Mouse (Mus musculus) liver, embryonic 14.5 days (tissue): Measurements from ENCODE around the gene Xpa.

ENCODE experiments used
- CTCF ChIP-seq: IDR thresholded peaks from 2 replicates; pipeline ENCODE4 v1.5.1; 2016; ENCODE audit warnings: antibody characterized with exemption, low read depth, control low read depth
- EP300 ChIP-seq: IDR thresholded peaks from 2 replicates; pipeline ENCODE4 v1.6.1; 2016; ENCODE audit warnings: antibody characterized with exemption, low read depth

DNA sequence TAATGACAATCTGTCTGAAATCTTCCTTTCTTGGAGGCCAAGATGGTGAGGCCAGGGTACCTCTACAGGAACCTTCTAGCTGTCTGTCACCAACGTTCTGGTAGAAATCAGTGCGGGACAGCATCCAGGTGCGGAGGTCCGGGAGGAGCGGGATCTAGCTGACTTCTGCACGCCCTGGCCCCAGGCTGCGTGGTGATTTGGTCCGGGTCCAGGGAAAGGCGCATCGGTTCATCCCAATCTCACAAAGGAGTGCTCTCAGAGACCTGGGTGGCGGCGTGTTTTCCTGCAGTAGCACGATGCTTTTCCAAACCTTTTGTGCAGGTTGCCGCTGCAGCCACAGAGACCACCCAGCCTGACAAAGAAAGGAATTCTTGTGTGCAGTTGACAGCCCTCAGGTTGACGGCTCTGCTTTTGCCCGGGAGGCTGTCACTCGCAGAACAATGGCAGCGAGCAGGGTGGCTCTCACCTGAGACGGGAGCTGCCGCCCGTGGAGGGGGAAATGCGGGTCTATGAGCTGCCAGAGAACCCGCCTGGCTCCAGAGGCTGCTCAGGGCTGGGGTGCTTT, 6.5 kb upstream of the Xpa start:
- TF ChIP-seq CTCF: no peak
- no peak for TF ChIP-seq EP300
